Mouse (Mus musculus) erythroblast, embryonic 14.5 days (primary cell): Measurements from ENCODE around the gene Cbx2.

Source experiments
- GATA1 ChIP-seq: IDR thresholded peaks from 2 replicates; pipeline ENCODE4 v1.6.1; 2012; ENCODE audit warnings: low read length, inconsistent platforms, mixed read lengths
- TAL1 ChIP-seq: IDR thresholded peaks from 3 replicates; pipeline ENCODE4 v1.6.1; 2012; ENCODE audit warnings: low read length, inconsistent platforms, mixed read lengths

- TF ChIP-seq GATA1 (no peak), TAL1 (no peak)
Measured at GRCm38 (mm10) chr11:118995448-118995847, 27.3 kb upstream of the Cbx2 start.
